8 mouse cellular contexts compared by ENCODE assay signal in genomic region chr1:190174671-190175661, GRCm38 (mm10). TPM values are rescaled to one million over a fixed set of nuclear protein-coding genes. Genes with fewer than 3 reads are reported as not detected.
DNase-seq lines count a peak whose midpoint lies in the region; ATAC-seq lines count a peak whose summit lies in the region.

No protein-coding gene starts in this region.

- peaks cover 33% of the 10 kb centered on the region for H3K4me1 ChIP-seq in embryonic facial prominence, embryonic 15.5 days
- H3K4me1 ChIP-seq in hindbrain, embryonic 16.5 days (ENCODE audit: control insufficient read depth, insufficient read depth, low read depth, low read length) = peaks cover 19% of the 10 kb centered on the region
- peaks cover 33% of the 10 kb centered on the region for H3K4me1 ChIP-seq in midbrain, embryonic 11.5 days (ENCODE audit: control insufficient read depth, insufficient read depth, low read length)

- no peak overlapping the region for H3K27ac ChIP-seq in embryonic facial prominence, embryonic 15.5 days (replicated peaks)
- no peak overlapping the region for H3K27ac ChIP-seq in hindbrain, embryonic 16.5 days (ENCODE audit: low read depth, low read length)
- H3K27ac ChIP-seq in midbrain, embryonic 11.5 days (ENCODE audit: low read depth, low read length) = no peak overlapping the region

- H3K27me3 ChIP-seq in embryonic facial prominence, embryonic 15.5 days = peaks cover 59% of the 10 kb centered on the region
- peaks cover 16% of the 10 kb centered on the region for H3K27me3 ChIP-seq in hindbrain, embryonic 16.5 days (replicated peaks; ENCODE audit: control insufficient read depth, insufficient read depth, low read length)
- H3K27me3 ChIP-seq in midbrain, embryonic 11.5 days (ENCODE audit: control insufficient read depth, insufficient read depth, low read length) = peaks cover 45% of the 10 kb centered on the region

- WGBS in embryonic facial prominence, embryonic 15.5 days = 3% methylated on average over 64 of the region's 65 CpGs
- 4% methylated on average over 58 of the region's 65 CpGs for WGBS in hindbrain, embryonic 16.5 days
- WGBS in midbrain, embryonic 11.5 days = under 1% methylated on average over 64 of the region's 65 CpGs

- peak overlapping the region; percentile 40 for H3K4me3 ChIP-seq in embryonic facial prominence, embryonic 15.5 days (replicated peaks)
- H3K4me3 ChIP-seq in hindbrain, embryonic 16.5 days (ENCODE audit: low read length) = peak overlapping the region; percentile 43
- H3K4me3 ChIP-seq in midbrain, embryonic 11.5 days (ENCODE audit: low read depth, low read length) = peak overlapping the region; percentile 40

- no peaks in the 10 kb centered on the region for H3K36me3 ChIP-seq in embryonic facial prominence, embryonic 15.5 days
- H3K36me3 ChIP-seq in hindbrain, embryonic 16.5 days (ENCODE audit: control insufficient read depth, insufficient read depth, low read length) = no peaks in the 10 kb centered on the region
- H3K36me3 ChIP-seq in midbrain, embryonic 11.5 days (ENCODE audit: control insufficient read depth, insufficient read depth, low read length) = no peaks in the 10 kb centered on the region

- peak; percentile 29 for ATAC-seq in cerebellum, adult (ENCODE audit: insufficient number of reproducible peaks, low FRiP score, low TSS enrichment)
- ATAC-seq in embryonic facial prominence, embryonic 15.5 days (ENCODE audit: insufficient number of reproducible peaks, low FRiP score, low TSS enrichment, low read depth) = no peak
- peak; percentile 18; the same call in 1 of the 2 replicates for ATAC-seq in hindbrain, embryonic 16.5 days
- ATAC-seq in midbrain, embryonic 11.5 days (ENCODE audit: low FRiP score) = peak; percentile 6; the same call in 1 of the 2 replicates

- H3K9ac ChIP-seq in embryonic facial prominence, embryonic 15.5 days = peak overlapping the region; percentile 12; the same call in 1 of the 2 replicates
- H3K9ac ChIP-seq in hindbrain, embryonic 16.5 days (ENCODE audit: low read depth, low read length) = peak overlapping the region; percentile 65
- H3K9ac ChIP-seq in midbrain, embryonic 11.5 days (ENCODE audit: low read length) = peak overlapping the region; percentile 74

- peak overlapping the region; percentile 73 for H3K4me2 ChIP-seq in embryonic facial prominence, embryonic 15.5 days (replicated peaks)
- H3K4me2 ChIP-seq in hindbrain, embryonic 16.5 days (ENCODE audit: low read length) = peak overlapping the region; percentile 75
- H3K4me2 ChIP-seq in midbrain, embryonic 11.5 days = peak overlapping the region; percentile 92

- DNase-seq in cerebellum, postnatal 4 days (ENCODE audit: low spot score in 2 of 2) = no peak
- peak; percentile 64 for DNase-seq in adrenal gland, postnatal 14 days
- peak; percentile 98 for DNase-seq in midbrain, embryonic 11.5 days (ENCODE audit: low spot score, missing footprints)
- no peak for DNase-seq in layer of hippocampus, postnatal 14 days (ENCODE audit: low spot score in 2 of 2)
- no peak for DNase-seq in urinary bladder, postnatal 14 days (ENCODE audit: low spot score)

- H3K9me3 ChIP-seq in embryonic facial prominence, embryonic 15.5 days (replicated peaks) = no peaks in the 10 kb centered on the region
- no peaks in the 10 kb centered on the region for H3K9me3 ChIP-seq in hindbrain, embryonic 16.5 days (ENCODE audit: control insufficient read depth, low read length)
- H3K9me3 ChIP-seq in midbrain, embryonic 11.5 days (ENCODE audit: control insufficient read depth, low read length) = no peaks in the 10 kb centered on the region

RNA-seq across cellular contexts. Expression of gene Prox1, which starts 4.5 kb away (rescaled TPM):
- total RNA-seq in adrenal gland, postnatal 14 days (2021) = 29.3 and 34.5 TPM in 2 replicates
- polyA plus RNA-seq in embryonic facial prominence, embryonic 15.5 days (2015; fragmentation: Nextera tagmentation; extraction: Ambion mirVana) = 2.4 and 3.3 TPM in 2 replicates
- polyA plus RNA-seq in hindbrain, embryonic 16.5 days (2015; fragmentation: Nextera tagmentation; extraction: Ambion mirVana) = 6.1 and 6.9 TPM in 2 replicates
- polyA plus RNA-seq in midbrain, embryonic 11.5 days (2014; fragmentation: Nextera tagmentation; extraction: Ambion mirVana) = 8.3 TPM in 2 replicates
- 100 to 1,000 TPM; 104 to 105 TPM for total RNA-seq in layer of hippocampus, postnatal 14 days (2021)

Comparison
In these comparisons a context has a peak if more than half of its experiments do, and no peak if none do; other contexts are left out.
1. DNase-seq: peak in adrenal gland, postnatal 14 days (single experiment) and midbrain, embryonic 11.5 days (single experiment); none in cerebellum, postnatal 4 days (0 of 2), layer of hippocampus, postnatal 14 days (0 of 2) and urinary bladder, postnatal 14 days (single experiment).
2. H3K9ac ChIP-seq: peak in every context shown above with its lines; median percentile 74 in midbrain, embryonic 11.5 days; 65 in hindbrain, embryonic 16.5 days; 12 in embryonic facial prominence, embryonic 15.5 days.
3. Peak in every context shown above with its lines, with median percentiles within 50 percentile points of each other: H3K4me2 ChIP-seq and H3K4me3 ChIP-seq.